Mouse (Mus musculus) spleen, adult 2 months (tissue): ENCODE measurements at regions not wholly inside any gene's neighbourhood (a gene's known extent, or its start where the extent isn't known, plus 50 kb on each side); places are given as distances from the start of the nearest gene placed in this dataset.

Source experiments
- CTCF ChIP-seq: fragments of 200-500 bp; IDR thresholded peaks from 2 replicates; pipeline ENCODE4 v1.5.1; 2011; ENCODE audit warnings: mild to moderate bottlenecking, inconsistent platforms; ENCODE audit not compliant: insufficient read depth, insufficient read length, insufficient replicate concordance; ENCODE audit errors: extremely low read depth
- POLR2A ChIP-seq: fragments of 200-500 bp; IDR thresholded peaks from 2 replicates; pipeline ENCODE4 v1.6.1; 2011; ENCODE audit warnings: low read depth, low read length, inconsistent platforms

DNA sequence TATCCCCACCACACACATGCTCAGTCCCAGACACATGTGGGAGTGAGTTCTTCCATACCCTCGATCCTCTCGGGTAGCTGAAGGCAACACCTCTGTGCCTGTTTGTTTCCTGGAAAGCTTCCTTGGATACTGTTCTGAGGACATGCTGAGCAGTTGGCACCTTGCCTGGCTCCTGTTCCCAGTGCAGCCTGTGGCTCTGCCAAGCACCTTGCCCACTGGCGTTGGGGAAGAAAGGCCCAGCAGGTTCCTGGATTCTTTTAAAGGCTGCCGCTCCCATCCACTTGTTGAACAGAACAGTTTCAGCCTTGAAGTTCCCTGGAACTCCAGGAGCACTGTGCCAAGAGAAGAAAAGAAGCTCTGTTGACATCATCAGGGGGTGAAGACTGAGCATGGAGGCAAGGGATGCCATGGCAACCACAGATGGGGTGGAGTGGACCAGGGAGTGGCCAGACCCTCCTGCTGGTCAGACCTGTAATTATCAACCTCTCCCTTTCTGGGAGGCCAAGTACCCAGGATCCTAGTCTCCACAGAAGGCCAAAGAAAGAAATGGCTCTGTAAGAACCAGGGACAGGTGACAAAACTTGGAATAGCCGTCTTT is 145.5 kb downstream of the Ptpn20 start:
- TF ChIP-seq POLR2A: no peak
- no peak for TF ChIP-seq CTCF
